Mouse (Mus musculus): Measurements from ENCODE around the gene Dennd1a.
"Not testable (repeated sequence)": the region's sequence is repeated elsewhere in the genome, so short reads cannot be mapped to it uniquely, and the experiment has no call there.

Gene Dennd1a

DNA sequence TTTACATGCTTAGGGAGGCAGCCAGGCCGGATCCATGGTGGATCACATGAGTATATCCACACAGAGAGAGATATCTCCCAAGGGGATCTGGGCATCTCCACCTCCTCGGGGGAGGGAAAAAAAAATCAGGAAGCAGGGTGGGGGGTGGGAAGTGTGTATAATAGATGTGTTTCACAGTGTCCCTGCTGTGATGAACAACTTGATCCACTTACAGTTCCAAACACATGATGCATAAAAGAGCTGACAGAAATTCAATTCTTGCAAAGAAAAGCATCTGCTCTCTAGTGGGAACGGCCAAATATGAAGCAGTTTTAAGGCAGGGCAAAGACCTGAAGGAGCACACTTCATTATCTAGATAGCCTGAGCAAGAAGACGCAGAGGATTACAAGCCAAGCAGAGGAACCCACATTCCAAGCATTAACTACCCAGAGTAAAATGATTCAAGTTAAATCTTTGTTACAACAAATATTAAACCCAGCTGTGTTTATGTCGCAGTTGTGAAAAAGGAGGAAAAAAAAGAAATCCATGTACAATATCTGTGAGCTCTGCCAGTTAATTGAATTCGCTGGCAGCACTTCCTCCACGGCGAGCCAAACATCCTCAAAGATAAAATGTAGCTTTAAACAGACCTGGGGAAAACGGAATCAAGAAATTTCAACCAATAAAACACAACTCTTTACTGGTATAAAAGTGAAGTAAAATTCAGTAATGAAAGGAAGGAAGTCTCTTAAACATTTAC lies 341.4 kb downstream of the Dennd1a start:
- DNase-seq = no peak

DNA sequence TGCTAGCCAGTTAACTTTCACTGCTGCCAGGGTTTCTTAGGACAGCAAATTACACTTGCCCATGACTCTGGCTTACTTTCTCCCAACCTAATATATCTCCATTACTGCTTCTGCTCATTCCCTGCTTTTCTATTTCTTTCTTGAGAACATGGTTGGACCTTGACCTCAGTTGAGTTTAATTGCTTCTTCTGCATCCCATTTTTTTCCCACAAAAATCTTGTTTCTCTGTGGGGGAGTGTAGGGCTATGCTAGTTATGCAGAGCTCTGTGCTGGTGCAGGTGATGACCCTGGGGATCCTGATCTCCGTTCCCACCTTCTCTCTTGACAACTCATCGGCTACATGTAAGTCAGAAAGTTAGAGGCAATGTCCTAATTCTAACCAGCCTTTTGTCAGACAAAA lies 344.3 kb downstream of the Dennd1a start:
- no peak for DNase-seq

DNA sequence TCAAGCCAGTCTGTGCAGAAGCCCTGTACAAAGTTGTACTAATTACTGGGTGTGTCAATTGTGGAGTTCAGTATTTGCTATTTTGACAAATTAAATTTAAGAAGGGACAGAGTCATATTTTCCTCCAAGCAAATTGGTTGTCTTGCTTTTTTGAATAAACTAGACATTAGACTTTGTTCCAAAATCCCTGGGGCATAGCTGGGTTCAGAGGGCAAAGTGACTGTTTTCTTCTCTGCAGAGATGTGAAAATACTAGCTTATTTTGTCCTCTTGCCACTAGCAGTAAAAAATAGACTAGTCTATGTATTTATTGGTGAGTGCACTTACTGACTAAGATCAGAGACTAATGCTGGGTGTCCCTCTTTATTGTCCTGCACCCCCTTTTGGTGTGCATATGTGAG lies 345.4 kb downstream of the Dennd1a start:
- DNase-seq = no peak

DNA sequence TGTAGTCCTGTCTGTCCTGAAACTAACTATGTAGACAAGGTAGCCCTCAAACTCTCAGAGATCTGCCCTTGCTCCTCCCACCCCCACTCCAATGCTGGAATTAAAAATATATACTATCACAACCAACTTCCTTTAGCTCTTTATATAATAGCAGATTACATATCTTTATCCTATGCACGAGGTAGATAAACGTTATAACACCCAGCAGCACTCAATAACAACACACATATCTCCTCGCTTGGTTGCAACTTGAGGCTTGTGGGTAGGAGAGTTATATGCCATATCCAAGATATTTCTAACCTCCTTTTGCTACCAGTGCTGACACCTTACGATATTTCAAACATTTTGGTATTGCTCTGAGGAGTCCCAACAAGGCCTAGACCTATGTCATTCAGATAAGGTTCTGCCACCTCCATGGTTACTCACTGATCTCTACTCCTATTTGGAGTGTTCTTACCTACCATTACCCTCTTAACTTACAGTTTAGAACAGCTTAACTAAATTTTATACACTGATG lies 346.3 kb downstream of the Dennd1a start:
- DNase-seq = no peak

DNA sequence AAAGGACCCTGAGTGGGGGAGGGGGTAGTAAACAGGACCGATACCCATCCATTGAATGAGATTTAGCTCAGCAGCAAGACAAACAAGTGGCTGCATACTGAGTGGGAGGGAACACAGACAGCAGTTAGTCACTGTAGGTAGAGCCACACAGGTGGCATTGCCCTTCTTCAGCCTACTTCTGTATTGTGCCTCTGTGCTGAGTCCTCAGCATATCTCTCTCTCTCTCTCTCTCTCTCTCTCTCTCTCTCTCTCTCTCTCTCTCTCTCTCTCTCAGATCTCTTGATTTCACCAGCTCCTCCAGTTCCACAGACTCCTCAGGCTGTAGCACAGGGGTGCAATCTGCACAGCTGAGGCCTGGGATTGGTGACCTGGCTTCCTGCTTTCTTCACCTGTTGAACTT lies 347.2 kb downstream of the Dennd1a start:
- DNase-seq = no peak

DNA sequence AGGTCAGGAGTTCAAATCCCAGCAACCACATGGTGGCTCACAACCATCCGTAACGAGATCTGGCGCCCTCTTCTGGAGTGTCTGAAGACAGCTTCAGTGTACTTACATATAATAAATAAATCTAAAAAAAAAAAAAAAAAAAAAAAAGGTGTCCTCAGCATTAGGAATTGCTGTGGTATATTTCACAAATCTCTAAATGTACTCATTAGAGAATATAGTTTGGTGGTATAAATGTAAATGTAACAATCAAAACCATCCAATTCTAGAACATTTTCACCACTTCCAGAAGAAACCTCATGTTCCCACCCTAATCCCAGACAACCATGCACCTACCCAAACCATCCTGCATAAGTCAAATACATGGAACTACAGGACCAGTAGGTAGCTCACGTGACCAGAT lies 350.3 kb downstream of the Dennd1a start:
- DNase-seq = not testable (repeated sequence)

DNA sequence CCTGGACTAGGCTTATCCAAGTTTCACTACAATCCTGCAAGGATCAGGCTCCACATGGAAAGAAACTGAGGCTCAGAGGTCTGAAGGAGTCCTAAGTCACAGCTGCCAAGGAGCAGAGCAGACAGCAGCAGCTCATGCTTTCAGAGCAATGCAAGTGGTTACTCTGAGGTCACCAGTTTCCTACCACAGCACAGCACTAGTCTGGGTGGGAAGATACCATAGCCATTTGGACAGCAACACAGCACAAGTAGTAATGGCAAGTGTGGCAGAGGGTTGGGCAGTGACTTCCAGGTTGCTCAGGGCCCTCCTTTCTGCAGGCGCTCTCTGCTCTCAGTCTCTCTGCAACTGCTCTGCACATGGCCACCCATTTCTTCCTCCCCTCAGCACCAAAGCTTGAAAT lies 354.9 kb downstream of the Dennd1a start:
- no peak for DNase-seq

DNA sequence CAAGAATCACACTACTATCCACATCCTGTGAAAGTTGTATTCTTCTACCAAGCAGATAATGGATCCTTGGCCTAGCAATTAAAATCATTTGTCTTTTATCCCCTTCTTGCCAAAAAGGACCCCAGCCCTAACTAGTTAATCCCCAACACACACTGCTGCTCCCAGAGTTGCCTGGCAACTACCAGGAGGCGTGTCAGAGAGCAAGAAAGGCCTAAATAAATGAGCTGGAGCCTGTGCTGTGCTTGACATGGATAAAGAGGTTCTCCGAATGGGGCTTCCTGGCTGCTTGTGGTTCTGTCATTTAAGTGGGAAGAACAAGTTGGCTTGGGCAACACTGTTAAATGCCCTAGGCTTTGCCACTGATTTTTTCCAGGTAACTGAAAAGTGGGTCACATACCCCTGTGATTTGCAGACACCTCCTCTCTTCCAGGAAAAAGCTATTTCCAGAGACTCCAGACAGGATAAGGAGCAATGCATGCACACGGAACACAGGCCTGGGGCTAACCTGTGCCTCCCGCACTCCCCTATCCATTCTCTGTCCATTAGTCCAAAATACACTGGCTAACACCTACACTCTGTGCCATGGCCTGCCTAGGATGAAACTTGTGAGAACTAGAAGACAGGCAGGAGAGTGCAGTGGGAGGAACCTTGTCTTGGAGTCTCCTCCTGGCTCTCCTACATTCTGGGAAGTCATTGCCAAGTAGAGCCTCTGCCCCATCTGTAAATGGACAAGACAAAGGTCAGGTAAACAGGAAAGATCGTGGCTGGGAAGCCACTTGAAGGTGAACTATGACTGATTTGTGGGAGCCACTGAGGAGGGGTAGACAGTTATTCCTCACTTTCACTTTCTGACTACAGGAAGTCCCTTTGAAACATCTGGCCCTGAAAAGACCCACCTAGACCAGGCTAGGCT lies 355.9 kb downstream of the Dennd1a start:
- DNase-seq = no peak

DNA sequence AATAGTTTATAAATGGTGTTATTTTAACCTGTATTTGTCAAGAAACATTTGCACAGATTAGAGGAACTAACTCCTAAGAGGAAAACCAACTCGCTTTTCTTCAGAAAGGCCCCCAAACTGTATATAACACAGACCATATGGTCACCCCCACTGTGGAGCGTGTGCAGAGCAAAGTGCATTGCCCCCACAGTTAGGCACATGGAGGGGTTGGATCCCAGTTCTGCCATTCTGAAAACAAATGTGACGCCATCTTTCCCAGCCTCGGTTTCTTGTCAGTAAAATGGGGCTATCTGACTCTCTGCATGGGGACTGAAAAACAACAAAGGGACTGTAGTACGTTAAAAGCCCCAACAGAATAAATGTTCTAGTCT lies 361.1 kb downstream of the Dennd1a start:
- DNase-seq = no peak

DNA sequence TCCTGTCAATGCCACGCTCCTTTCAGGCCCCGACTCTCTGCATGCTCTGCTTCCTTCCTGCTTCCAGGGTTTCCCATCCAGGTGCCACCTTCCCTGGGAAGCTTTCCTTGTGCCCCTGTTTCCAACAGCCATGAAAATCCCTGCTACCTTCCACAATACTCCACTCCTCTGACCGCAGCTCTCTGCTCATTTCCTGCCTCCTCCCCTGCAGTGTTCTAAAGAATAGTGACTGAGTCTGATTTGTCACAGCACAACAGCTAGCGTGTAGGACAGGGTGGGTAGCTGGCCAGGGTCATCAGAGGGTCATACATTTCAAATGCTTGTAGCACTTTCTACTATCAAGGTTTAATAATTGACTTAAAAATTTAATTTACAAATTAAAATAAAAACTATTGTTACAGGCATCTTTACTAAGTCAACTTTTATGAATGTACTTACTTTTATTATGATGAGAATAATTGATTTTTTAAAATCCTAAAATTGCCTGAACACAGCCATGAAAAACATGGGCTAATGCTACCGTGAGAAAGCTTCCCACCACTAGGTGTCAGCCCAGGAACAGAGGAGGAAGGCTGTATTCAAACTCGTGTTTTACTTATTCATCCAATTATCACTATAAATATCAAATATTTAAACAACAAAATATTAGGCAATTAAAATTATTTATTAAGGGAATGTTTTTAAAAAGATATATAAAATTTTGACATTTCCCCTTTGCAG lies 361.6 kb downstream of the Dennd1a start:
- DNase-seq = peak; percentile 15

DNA sequence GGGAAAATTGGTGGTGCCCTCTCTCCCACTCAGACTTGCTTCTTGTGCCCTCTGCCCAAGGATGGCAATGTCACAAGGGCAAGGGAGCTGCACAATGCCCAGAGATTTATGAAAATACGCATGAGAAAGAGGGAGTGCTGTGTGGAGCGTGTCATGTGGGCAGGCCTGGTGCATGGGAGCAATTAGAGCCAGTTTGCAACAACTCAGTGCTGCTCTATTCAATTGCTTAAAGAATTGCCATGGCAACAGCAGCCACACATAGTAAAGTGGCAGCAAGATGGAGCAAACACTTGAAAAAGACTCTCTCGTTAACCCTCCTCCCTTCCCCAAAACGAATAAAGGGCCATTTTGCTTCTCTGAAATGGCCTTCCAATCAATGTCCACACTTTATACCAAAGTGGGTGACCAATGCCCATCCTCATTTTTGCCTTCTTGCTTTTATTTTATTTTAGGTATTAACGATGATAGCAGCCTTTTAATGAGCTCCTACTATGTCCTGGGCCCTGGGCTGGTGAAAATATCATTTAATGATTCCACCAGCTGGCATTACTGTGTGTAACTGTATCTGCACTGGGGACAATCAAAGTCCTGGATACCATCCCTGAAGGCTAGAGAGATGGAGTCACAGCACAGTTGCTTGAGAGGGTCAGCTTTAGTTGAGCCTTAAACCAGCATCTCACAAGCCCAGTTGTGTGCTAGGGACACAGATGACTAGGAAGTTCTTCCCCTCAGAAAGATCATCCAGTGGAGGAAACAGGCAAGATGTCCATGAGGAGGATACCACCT lies 378.3 kb downstream of the Dennd1a start:
- DNase-seq = no peak

DNA sequence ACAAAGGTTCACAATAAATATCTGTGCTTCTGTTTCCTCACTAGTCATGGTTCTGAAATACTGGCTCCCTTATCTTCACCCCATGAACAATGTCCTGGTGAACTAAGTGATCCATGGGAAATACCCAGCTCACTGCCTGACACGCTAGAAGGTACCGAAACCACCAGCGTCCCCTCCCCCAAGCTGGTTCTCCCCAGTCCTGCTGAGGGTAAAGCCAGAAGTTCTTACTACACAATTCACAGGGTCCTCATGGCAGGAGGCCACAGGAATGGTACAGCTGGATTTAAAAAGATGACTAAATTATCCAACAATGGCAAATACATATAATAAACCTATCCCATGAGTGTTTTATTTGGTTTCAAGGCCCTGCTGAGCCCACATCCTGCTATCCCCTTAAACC lies 378.9 kb downstream of the Dennd1a start:
- DNase-seq = no peak

DNA sequence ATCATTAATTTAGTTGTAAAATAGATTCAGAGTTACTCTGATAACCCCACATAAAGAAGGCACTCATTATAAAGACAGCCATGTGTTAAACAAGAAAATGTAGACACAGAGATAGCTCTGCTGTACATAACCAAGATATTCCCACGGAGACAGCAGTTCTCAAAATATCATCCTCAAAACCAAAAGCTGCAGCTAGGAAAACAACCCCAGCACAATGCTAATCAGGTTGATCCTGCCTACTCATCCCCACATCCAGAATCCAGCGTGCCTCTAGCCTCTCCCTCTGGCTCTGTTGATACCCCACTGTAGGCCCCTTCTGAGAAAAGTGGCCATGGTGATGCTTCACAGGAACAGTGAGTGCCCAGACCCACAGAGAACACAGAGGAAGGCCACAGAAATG lies 380.9 kb downstream of the Dennd1a start:
- no peak for DNase-seq

DNA sequence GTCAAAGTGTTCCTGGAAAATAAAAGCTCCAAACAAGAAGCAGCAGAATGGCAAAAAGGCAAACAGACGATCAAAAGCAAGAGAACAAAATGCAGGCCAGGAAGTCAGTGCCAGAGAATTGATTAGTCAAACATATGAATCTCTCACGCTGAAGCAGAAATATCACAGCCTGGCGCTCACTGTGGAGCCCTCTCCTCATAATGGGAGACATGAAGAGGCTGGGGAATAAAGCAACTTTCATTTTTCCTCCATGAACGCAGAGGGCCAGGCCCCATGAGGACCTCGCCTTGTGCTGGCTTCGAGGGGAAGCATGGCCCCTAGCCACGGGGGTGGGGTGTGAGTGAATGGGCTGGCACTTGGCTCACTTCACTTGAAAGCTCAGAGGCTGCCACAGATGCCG lies 383.9 kb downstream of the Dennd1a start:
- no peak for DNase-seq

DNA sequence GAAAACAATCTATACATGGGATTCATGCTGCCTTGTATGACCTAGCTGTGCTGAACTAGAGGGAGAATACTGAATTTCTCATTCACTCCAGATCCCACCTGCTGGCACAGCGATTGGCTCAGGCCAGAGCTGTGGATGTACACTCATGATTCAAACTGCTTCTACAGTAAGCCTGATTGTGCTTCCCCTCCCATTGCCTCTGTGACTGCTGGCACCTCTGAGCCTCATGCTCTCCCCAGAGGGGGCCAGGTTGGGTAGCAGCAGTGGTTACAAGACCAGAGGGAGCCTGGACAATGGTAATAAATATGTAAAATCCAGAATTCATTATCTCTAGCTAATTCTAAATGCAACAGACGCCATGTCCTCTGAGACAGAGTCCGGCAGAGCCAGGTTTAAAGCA lies 404.0 kb downstream of the Dennd1a start:
- no peak for DNase-seq

DNA sequence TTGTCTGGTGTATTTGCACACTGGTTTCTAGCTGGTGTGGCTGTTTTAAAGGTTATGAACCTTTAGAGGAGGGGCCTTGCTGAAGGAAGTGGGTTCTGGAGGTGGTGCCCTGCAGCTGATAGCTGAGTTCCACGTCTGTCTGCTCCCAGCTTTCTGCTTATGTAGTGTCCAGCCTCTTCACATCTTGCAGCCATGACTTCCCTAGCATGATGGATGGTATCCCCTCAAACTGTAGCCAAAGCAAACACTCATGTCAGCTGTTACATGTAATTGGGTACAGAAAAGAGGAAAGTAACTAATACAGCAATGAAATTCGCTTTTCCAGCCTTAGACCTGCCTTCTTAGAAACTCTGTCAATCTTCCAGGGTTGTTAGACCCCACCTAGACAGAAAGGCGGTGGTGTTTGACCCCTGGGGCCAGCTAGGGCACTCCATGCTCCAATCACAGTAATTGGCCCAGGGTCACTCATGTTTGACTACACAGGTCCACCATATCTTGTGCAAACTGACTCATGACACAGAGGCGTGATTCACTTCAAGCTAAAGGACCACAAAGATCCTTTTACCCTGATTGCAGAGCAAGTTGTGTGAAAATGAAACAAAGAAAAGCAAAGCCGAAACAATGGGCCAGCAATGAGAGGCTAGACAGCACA lies 405.8 kb downstream of the Dennd1a start:
- DNase-seq = no peak

DNA sequence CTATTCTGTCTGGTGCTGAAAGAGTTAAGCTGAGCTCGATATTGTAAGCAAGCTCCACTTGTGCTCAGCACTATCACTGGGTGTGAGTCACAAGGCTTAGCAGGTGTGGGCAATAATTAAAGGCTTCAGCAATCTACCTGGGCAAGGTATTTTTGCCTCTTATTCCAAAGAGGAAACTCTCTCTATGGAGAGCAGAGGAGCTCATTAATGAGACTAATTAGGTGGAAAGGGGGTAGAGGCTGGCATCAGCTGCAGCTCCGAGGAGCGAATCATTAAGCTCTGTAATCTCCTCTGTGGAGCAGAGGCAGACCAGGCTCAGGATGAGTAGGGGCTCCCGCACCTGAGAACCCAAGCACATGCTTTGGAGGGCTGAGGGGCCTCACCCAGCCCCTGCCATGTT lies 407.5 kb downstream of the Dennd1a start:
- no peak for DNase-seq

DNA sequence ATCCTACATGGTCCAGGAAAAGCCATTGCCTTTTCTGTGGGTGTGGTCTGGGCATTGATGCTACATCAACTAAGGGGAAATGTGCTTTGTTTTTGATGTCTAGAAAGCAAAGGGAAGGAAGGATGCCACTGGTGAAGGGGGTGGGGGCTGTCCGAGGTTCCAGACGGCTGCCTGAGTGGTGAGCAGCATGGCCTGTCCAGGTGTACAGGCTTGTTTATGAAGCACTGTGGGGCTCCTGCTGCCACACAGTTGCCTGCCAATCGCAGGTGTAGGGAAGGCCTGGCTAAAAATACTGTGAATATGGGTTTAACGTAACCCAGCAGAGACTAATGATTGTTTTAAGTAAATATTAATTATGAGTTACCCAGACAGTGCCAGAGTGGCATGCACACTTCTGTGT lies 414.4 kb downstream of the Dennd1a start:
- DNase-seq = no peak

DNA sequence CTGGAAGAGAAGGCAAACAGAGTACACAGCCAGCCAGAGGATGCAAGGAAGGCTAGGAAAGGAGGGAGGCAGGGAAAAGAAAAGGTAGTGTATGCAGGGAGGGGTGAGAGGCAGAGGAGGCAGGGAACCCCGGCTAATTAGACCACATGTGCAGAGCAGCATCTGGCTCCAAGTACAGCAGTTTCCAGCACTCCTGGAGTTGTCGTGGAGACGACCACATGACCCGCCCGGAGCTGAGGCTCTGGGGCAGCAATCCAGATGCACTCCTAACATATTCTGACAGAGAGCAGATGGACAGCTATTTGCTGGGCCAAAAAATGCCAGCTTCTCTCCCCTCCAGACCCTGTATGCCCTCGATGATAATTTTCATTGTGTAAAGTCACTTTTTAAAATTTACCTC lies 417.6 kb downstream of the Dennd1a start:
- DNase-seq = no peak

DNA sequence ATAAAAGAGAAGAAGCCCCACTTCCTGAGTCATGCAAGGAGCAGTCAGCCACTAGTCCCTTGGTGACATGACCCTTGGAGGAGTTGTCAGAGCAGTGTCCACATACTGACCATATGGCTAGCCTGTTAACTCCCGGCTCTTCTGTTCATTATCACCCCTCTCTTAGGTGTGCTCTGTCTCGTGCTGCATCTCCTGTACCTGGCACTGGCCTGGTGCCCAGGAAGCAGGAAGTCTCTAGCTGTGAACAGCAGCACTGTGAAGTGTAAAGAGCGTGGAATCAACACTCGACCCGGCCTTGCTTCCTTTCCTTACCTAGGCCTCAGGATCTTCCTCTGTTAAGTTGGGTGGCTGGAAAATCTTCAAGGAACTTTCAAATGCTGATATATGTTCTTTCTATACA lies 419.8 kb downstream of the Dennd1a start:
- DNase-seq = peak; percentile 18

DNA sequence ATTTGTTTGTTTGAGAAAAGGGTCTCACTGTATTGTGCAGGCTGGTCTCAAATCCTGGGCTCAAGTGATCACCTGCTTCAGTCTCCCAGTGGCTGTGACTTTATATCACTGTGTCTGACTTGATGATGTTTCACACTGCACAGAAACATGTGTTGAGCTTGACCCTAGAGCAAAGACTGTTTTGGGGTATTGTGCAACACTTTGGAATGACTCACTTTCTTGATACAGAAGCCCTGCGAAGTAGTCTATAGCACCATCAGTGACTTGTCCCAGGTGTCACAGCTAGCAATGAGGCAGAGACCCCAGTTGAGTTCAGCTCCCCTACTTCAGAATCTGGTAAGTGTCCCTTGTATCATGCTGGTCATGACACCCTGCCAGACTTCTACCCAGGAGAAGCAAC lies 429.7 kb downstream of the Dennd1a start:
- no peak for DNase-seq

DNA sequence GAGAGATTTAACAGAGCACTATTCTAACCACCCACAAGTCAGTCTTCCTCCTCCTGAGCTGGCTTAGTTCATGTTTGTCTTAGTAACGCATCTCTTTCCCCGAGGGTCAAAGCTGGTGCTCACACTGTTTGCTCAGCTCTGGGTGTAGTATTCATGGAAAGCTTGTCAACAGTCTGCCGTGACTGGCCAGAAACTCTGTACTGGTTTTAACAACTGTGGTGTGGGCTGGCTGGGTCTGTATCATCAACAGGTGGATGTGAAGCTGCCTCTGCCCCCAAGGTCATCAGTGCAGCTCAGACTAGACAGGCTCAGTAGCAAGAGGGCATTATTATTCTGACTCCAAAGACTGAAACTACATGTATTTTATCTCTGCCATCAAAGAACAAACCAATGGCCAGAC lies 430.2 kb downstream of the Dennd1a start:
- no peak for DNase-seq
